Mouse (Mus musculus) MEL (cell line): ENCODE measurements around the gene Sag. TPM values are rescaled to one million over a fixed set of nuclear protein-coding genes. Genes with fewer than 3 reads are reported as not detected.
A peak's percentile ranks its signal among the peaks of the same experiment; 100 is the strongest.

Experiments
- DNase-seq: peaks from one replicate; pipeline ENCODE4 v3.0.0; 2011; ENCODE audit warnings: low read depth, low spot score
- H3K27ac ChIP-seq: 2 replicates; pipeline ENCODE4 v1.5.1; 2012; ENCODE audit warnings: low read depth, mild to moderate bottlenecking, control low read depth, low read length, moderate library complexity; ENCODE audit not compliant: control insufficient read depth
- H3K27me3 ChIP-seq, 2 experiments: fragments of 150-350 bp in 1 of 2; sonication (generic) in 1 of 2; 2 replicates each; pipeline ENCODE4 v1.6.1; 2012; ENCODE audit warnings: low read length in 2 of 2, mild to moderate bottlenecking in 2 of 2, improper control_type of control experiment in 1 of 2, moderate library complexity in 1 of 2; ENCODE audit not compliant: insufficient read depth in 2 of 2, control insufficient read depth in 1 of 2
- H3K36me3 ChIP-seq, 2 experiments: 2 replicates each; pipeline ENCODE4 v1.6.1; 2012 to 2014; ENCODE audit warnings: low read length in 2 of 2, improper control_type of control experiment in 1 of 2, inconsistent platforms in 1 of 2, mild to moderate bottlenecking in 1 of 2; ENCODE audit not compliant: insufficient read depth in 2 of 2, control insufficient read depth in 1 of 2
- H3K4me1 ChIP-seq, 2 experiments: fragments of 150-350 bp in 1 of 2; sonication (generic) in 1 of 2; 2 replicates each; pipeline ENCODE4 v1.6.1; 2012; ENCODE audit warnings: low read length in 2 of 2, improper control_type of control experiment in 1 of 2, mild to moderate bottlenecking in 1 of 2; ENCODE audit not compliant: insufficient read depth in 2 of 2, control insufficient read depth in 1 of 2
- H3K4me3 ChIP-seq, 2 experiments: fragments of 150-350 bp in 1 of 2; sonication (generic) in 1 of 2; 2 replicates each; pipeline ENCODE4 v1.5.1; 2012; ENCODE audit warnings: low read depth in 2 of 2, low read length in 2 of 2, mild to moderate bottlenecking in 2 of 2, moderate library complexity in 2 of 2, control low read depth in 1 of 2, improper control_type of control experiment in 1 of 2; ENCODE audit not compliant: control insufficient read depth in 1 of 2, insufficient read depth in 1 of 2
- H3K79me2 ChIP-seq: 2 replicates; pipeline ENCODE4 v1.6.1; 2012; ENCODE audit warnings: mild to moderate bottlenecking, low read length, moderate library complexity; ENCODE audit not compliant: control insufficient read depth, poor library complexity, insufficient read depth
- H3K9ac ChIP-seq: 2 replicates; pipeline ENCODE4 v1.6.1; 2012; ENCODE audit warnings: low read depth, mild to moderate bottlenecking, control low read depth, low read length, moderate library complexity; ENCODE audit not compliant: control insufficient read depth, poor library complexity, severe bottlenecking
- H3K9me3 ChIP-seq: fragments of 150-350 bp; sonication (generic); replicated peaks from 2 replicates; pipeline ENCODE4 v1.6.1; 2012; ENCODE audit warnings: mild to moderate bottlenecking, low read length, improper control_type of control experiment, moderate library complexity; ENCODE audit not compliant: insufficient read depth
- BHLHE40 ChIP-seq: IDR thresholded peaks from 2 replicates; pipeline ENCODE4 v1.6.1; 2012; ENCODE audit warnings: low read depth, mild to moderate bottlenecking, inconsistent platforms, low read length, improper control_type of control experiment, borderline replicate concordance
- CHD2 ChIP-seq: IDR thresholded peaks from 2 replicates; pipeline ENCODE4 v1.6.1; 2011; ENCODE audit warnings: low read length, improper control_type of control experiment
- CTCF ChIP-seq, 3 experiments: IDR thresholded peaks in 2 of 3; conservative IDR thresholded peaks in 1 of 3; 2 replicates each; pipeline ENCODE4 v1.5.1; 2011 to 2012; ENCODE audit warnings: low read length in 3 of 3, low read depth in 2 of 3, mild to moderate bottlenecking in 2 of 3, improper control_type of control experiment in 1 of 3, inconsistent platforms in 1 of 3, mixed read lengths in 1 of 3, moderate library complexity in 1 of 3; ENCODE audit not compliant: control insufficient read depth in 1 of 3, insufficient read depth in 1 of 3, poor library complexity in 1 of 3, severe bottlenecking in 1 of 3
- ETS1 ChIP-seq: IDR thresholded peaks from 2 replicates; pipeline ENCODE4 v1.6.1; 2012; ENCODE audit warnings: low read depth, mild to moderate bottlenecking, inconsistent platforms, low read length, improper control_type of control experiment, moderate library complexity
- HCFC1 ChIP-seq: IDR thresholded peaks from 2 replicates; pipeline ENCODE4 v1.6.1; 2012; ENCODE audit warnings: low read depth, mild to moderate bottlenecking, inconsistent platforms, low read length, improper control_type of control experiment, moderate library complexity
- MAZ ChIP-seq: IDR thresholded peaks from 2 replicates; pipeline ENCODE4 v1.6.1; 2012; ENCODE audit warnings: low read depth, mild to moderate bottlenecking, inconsistent platforms, low read length, improper control_type of control experiment
- MYB ChIP-seq: IDR thresholded peaks from 2 replicates; pipeline ENCODE4 v1.6.1; 2011; ENCODE audit warnings: mild to moderate bottlenecking, low read depth, low read length, improper control_type of control experiment
- MYC ChIP-seq: IDR thresholded peaks from 2 replicates; pipeline ENCODE4 v1.6.1; 2011; ENCODE audit warnings: low read depth, mild to moderate bottlenecking, low read length, improper control_type of control experiment, moderate library complexity
- NELFE ChIP-seq: IDR thresholded peaks from 2 replicates; pipeline ENCODE4 v1.6.1; 2011; ENCODE audit warnings: low read depth, low read length, improper control_type of control experiment
- RAD21 ChIP-seq: IDR thresholded peaks from 2 replicates; pipeline ENCODE4 v1.6.1; 2011; ENCODE audit warnings: mild to moderate bottlenecking, low read depth, low read length, improper control_type of control experiment
- RCOR1 ChIP-seq: IDR thresholded peaks from 2 replicates; pipeline ENCODE4 v1.6.1; 2012; ENCODE audit warnings: low read depth, mild to moderate bottlenecking, inconsistent platforms, low read length, improper control_type of control experiment
- SMC3 ChIP-seq: IDR thresholded peaks from 2 replicates; pipeline ENCODE4 v1.6.1; 2011; ENCODE audit warnings: low read depth, low read length, improper control_type of control experiment
- TBP ChIP-seq: IDR thresholded peaks from 2 replicates; pipeline ENCODE4 v1.8.0; 2011; ENCODE audit warnings: low read depth, low read length, improper control_type of control experiment
- UBTF ChIP-seq: IDR thresholded peaks from 2 replicates; pipeline ENCODE4 v1.6.1; 2012; ENCODE audit warnings: low read depth, mild to moderate bottlenecking, inconsistent platforms, low read length, improper control_type of control experiment, moderate library complexity, borderline replicate concordance; ENCODE audit not compliant: insufficient read depth
- ZC3H11A ChIP-seq: IDR thresholded peaks from 2 replicates; pipeline ENCODE4 v1.6.1; 2012; ENCODE audit warnings: low read depth, mild to moderate bottlenecking, inconsistent platforms, low read length, improper control_type of control experiment
- ZMIZ1 ChIP-seq: IDR thresholded peaks from 2 replicates; pipeline ENCODE4 v1.6.1; 2012; ENCODE audit warnings: low read depth, mild to moderate bottlenecking, inconsistent platforms, low read length, improper control_type of control experiment, moderate library complexity
- polyA plus RNA-seq, 2 experiments: library from polyadenylated mRNA; stranded (reverse) in 1 of 2; unstranded in 1 of 2; fragments of >175 nt in 1 of 2; fragments of >200 nt in 1 of 2; gene quantifications; 2 replicates each; pipeline versions ENCODE4 v1.2.1 to v1.2.4; 2012; ENCODE audit warnings: low replicate concordance in 2 of 2, low read depth in 1 of 2; ENCODE audit not compliant: insufficient read length in 2 of 2, insufficient read depth in 1 of 2, missing spikeins in 1 of 2
- total RNA-seq: library from RNA; depleted of rRNA; stranded (reverse); fragments of 300-350 nt; gene quantifications from 2 replicates; pipeline ENCODE4 v1.2.3, GENCODE M21; 2012

Gene Sag
- total and polyA plus RNA-seq, 3 experiments, result 2.5 to 4.1 TPM; not detected in 1

GRCm38 (mm10) chr1:87824420-87824995, 21.0 kb downstream of the Sag start (continued):
- TF ChIP-seq BHLHE40, result peak; percentile 27; the same call in 1 of the 2 replicates
- TF ChIP-seq NELFE, result no peak
- TF ChIP-seq RCOR1, result no peak
- no peak for TF ChIP-seq MYB
- 0 out of 2 replicates have a peak, but pooled peaks have one; percentile 28 for TF ChIP-seq MYC
- no peak for TF ChIP-seq MAZ
- no peak for TF ChIP-seq UBTF
- no peak for TF ChIP-seq TBP
- TF ChIP-seq, all 39 proteins: peak for 4

- peaks cover 0 to 9% of the 10 kb centered on the region in 2 experiments; a peak in 3 of 4 replicates for H3K4me1 ChIP-seq
- no peaks in the 10 kb centered on the region for H3K9me3 ChIP-seq
- TF ChIP-seq NELFE, result no peak
- no peak for TF ChIP-seq ETS1
- TF ChIP-seq CHD2, result no peak
- peak; percentile 21 for TF ChIP-seq ZC3H11A
- peak; percentile 48 for TF ChIP-seq SMC3
- TF ChIP-seq RAD21, result peak; percentile 45
- TF ChIP-seq CTCF (IDR thresholded peaks at IDR 0.05 in 2 of 3, conservative IDR thresholded peaks at IDR 0.05 in 1 of 3; ENCODE audit: control insufficient read depth in 1 of 3, insufficient read depth in 1 of 3, low read depth in 2 of 3, low read length in 3 of 3, poor library complexity in 1 of 3, severe bottlenecking in 1 of 3), result peak; percentile 34 to 55 (median 54)
- TF ChIP-seq, all 39 proteins: peak for 4
- no peaks in the 10 kb centered on the region; the same call in 1 of the 2 replicates for H3K79me2 ChIP-seq
- no peak for DNase-seq
- H3K9ac ChIP-seq, result no peak overlapping the region
- H3K4me3 ChIP-seq, result no peak overlapping the region
- H3K27ac ChIP-seq, result no peak overlapping the region
- no peaks in the 10 kb centered on the region for H3K27me3 ChIP-seq
- peaks cover 0 to 12% of the 10 kb centered on the region in 2 experiments; a peak in 2 of 4 replicates for H3K36me3 ChIP-seq
Observed at GRCm38 (mm10) chr1:87825281-87825680, 21.8 kb downstream of the Sag start.

GRCm38 (mm10) chr1:87825991-87826390, 22.5 kb downstream of the Sag start:
- no peak for DNase-seq
- H3K4me1 ChIP-seq, result peaks cover 0 to 9% of the 10 kb centered on the region in 2 experiments; a peak in 3 of 4 replicates

More at GRCm38 (mm10) chr1:87825991-87826390, 22.5 kb downstream of the Sag start:
- Histone ChIP-seq H3K36me3 (peaks cover 0 to 12% of the 10 kb centered on the region in 2 experiments; a peak in 2 of 4 replicates), H3K27me3 (no peaks in the 10 kb centered on the region), H3K9me3 (no peaks in the 10 kb centered on the region), H3K27ac (no peak overlapping the region), H3K79me2 (no peaks in the 10 kb centered on the region; the same call in 1 of the 2 replicates), H3K9ac (no peak overlapping the region), H3K4me3 (no peak overlapping the region)
- TF ChIP-seq BHLHE40 (no peak), HCFC1 (no peak), ZMIZ1 (no peak)
